Mouse (Mus musculus) liver, embryonic 14.5 days (tissue): ENCODE results near the gene Kcnk2. TPM values are rescaled to one million over a fixed set of nuclear protein-coding genes. Genes with fewer than 3 reads are reported as not detected.
"Not testable (repeated sequence)": the region's sequence is repeated elsewhere in the genome, so short reads cannot be mapped to it uniquely, and the experiment has no call there.

Source experiments
- ATAC-seq: fragments of 200-750 bp; cut with Nextera tagmentation; 2 replicates; pipeline ENCODE4 v1.8.0; 2017; ENCODE audit warnings: moderate number of reproducible peaks, mild to moderate bottlenecking, moderate library complexity; ENCODE audit not compliant: insufficient read depth
- DNase-seq, 3 experiments: peaks; one replicate each; pipeline ENCODE4 v3.0.0-alpha.2; 2012 to 2013; ENCODE audit warnings: low read depth in 3 of 3, low spot score in 3 of 3
- H3K27ac ChIP-seq: fragments of 300-500 bp; sonication (generic); 2 replicates; pipeline ENCODE4 v1.5.1; 2014; ENCODE audit warnings: moderate library complexity, mild to moderate bottlenecking, control low read depth, inconsistent platforms
- H3K27me3 ChIP-seq: fragments of 300-500 bp; sonication (generic); 2 replicates; pipeline ENCODE4 v1.6.1; 2014; ENCODE audit warnings: mild to moderate bottlenecking, low read length, moderate library complexity; ENCODE audit not compliant: control insufficient read depth, insufficient read depth
- H3K36me3 ChIP-seq: fragments of 300-500 bp; sonication (generic); replicated peaks from 2 replicates; pipeline ENCODE4 v1.6.1; 2014; ENCODE audit warnings: low read depth; ENCODE audit not compliant: control insufficient read depth, insufficient read depth
- H3K4me1 ChIP-seq, 2 experiments: fragments of 200-500 bp in 1 of 2; fragments of 300-500 bp in 1 of 2; sonication (generic) in 1 of 2; replicated peaks; 2 replicates each; pipeline ENCODE4 v1.6.1; 2012 to 2014; ENCODE audit warnings: antibody characterized with exemption in 1 of 2, inconsistent platforms in 1 of 2, low read length in 1 of 2; ENCODE audit not compliant: control insufficient read depth in 2 of 2, insufficient read depth in 2 of 2
- H3K4me2 ChIP-seq: fragments of 300-500 bp; sonication (generic); 2 replicates; pipeline ENCODE4 v1.6.1; 2014; ENCODE audit warnings: low read depth, mild to moderate bottlenecking, control low read depth, moderate library complexity
- H3K4me3 ChIP-seq, 2 experiments: fragments of 200-500 bp in 1 of 2; fragments of 300-500 bp in 1 of 2; sonication (generic) in 1 of 2; 2 replicates each; pipeline ENCODE4 v1.5.1; 2012 to 2014; ENCODE audit warnings: low read depth in 2 of 2, low read length in 2 of 2, mild to moderate bottlenecking in 2 of 2, control low read depth in 1 of 2, inconsistent platforms in 1 of 2, moderate library complexity in 1 of 2; ENCODE audit not compliant: insufficient read depth in 1 of 2
- H3K9ac ChIP-seq: fragments of 300-500 bp; sonication (generic); replicated peaks from 2 replicates; pipeline ENCODE4 v1.6.1; 2014; ENCODE audit warnings: mild to moderate bottlenecking, control low read depth, moderate library complexity
- H3K9me3 ChIP-seq: fragments of 300-500 bp; sonication (generic); 2 replicates; pipeline ENCODE4 v1.6.1; 2016; ENCODE audit warnings: low read length, mixed read lengths; ENCODE audit not compliant: control insufficient read depth
- CTCF ChIP-seq: IDR thresholded peaks from 2 replicates; pipeline ENCODE4 v1.5.1; 2016; ENCODE audit warnings: antibody characterized with exemption, low read depth, control low read depth
- EP300 ChIP-seq: IDR thresholded peaks from 2 replicates; pipeline ENCODE4 v1.6.1; 2016; ENCODE audit warnings: antibody characterized with exemption, low read depth
- WGBS: fragments of 180-500 bp; shearing (Covaris S2); extraction: QIAGEN DNeasy Blood & Tissue Kit; methylation state at CpG from one replicate; pipeline ENCODE4 v1.1.7; 2014; ENCODE audit not compliant: insufficient replicate concordance; 5-methylcytosine and 5-hydroxymethylcytosine counted together
- polyA plus RNA-seq, 2 experiments: library from polyadenylated mRNA; depleted of rRNA in 1 of 2; stranded (reverse) in 1 of 2; unstranded in 1 of 2; fragments of >200 nt; fragmentation: Nextera tagmentation in 1 of 2; extraction: Ambion mirVana in 1 of 2; gene quantifications; 2 replicates each; pipeline versions ENCODE4 v1.2.1 to v1.2.3; 2012 to 2014

Gene Kcnk2
- polyA plus RNA-seq, 2 experiments: 0.02 to 0.06 TPM

DNA sequence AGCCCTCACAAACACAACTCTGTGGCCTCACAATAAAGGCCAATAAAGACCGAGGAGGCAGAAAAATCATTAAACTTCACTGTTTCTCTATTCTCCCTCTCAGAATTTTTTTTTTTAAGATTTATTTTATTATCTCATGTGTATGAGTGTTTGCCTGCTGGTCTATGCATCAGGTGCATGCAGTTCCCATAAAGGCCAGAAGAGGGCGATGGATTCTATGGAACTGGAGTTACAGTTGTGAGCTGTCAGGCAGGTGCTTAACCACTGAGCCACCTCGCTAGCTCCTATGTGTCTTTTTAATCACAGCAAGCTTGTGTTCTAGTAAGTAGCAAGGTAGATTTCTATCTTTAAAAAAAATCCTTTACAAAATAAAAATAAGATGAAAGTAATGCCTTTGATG, 148.9 kb downstream of the Kcnk2 start:
- Histone ChIP-seq H3K27ac (no peak overlapping the region), H3K4me3 (no peak overlapping the region), H3K4me1 (no peaks in the 10 kb centered on the region), H3K9me3 (no peaks in the 10 kb centered on the region), H3K9ac (no peak overlapping the region), H3K4me2 (no peak overlapping the region), H3K27me3 (no peaks in the 10 kb centered on the region), H3K36me3 (no peaks in the 10 kb centered on the region)
- TF ChIP-seq EP300 (no peak), CTCF (peak; percentile 57)
- no peak for ATAC-seq
- DNase-seq: no peak
- 43% methylated on average over 3 of the region's 3 CpGs for WGBS

DNA sequence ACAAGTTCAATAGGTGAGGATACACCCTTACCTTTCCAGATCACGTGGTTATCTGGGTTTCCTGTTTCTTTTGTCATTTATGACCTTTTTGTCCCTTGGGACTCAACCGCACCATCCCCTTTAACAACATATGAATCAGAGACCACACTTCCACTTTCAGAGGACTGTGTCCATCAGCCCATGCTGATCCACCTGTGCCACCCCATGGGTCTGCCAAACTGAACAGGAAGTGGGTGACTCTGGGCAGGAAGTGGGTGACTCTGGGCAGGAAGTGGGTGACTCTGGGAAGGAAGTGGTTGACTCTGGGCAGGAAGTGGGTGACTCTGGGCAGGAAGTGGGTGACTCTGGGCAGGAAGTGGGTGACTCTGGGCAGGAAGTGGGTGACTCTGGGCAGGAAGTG, 158.9 kb downstream of the Kcnk2 start:
- not testable (repeated sequence) for H3K9ac ChIP-seq, H3K9me3 ChIP-seq, H3K4me3 ChIP-seq, H3K4me1 ChIP-seq, H3K36me3 ChIP-seq, H3K27ac ChIP-seq, DNase-seq, ATAC-seq, H3K27me3 ChIP-seq, H3K4me2 ChIP-seq
- 54% methylated on average over 2 of the region's 2 CpGs for WGBS

DNA sequence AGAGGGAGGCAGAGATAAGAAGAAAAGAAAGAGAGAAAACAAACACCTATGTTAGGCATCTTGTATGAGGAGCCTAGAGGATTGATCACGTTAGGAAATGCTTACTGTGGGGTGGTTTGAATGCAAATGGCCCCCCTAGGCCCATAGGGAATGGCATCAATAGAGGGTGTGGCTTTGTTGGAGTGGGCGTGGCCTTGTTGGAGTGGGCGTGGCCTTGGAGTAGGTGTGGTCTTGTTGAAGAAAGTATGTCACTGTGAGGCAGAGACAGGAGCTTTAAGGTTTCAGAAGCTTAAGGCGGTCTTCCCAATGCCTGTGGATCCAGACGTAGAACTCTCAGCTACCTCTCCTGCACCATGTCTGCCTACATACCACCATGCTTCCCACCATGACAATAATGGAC, 166.8 kb downstream of the Kcnk2 start:
- ATAC-seq: no peak
- TF ChIP-seq EP300 (no peak), CTCF (no peak)
- WGBS: 44% methylated on average over 5 of the region's 5 CpGs

DNA sequence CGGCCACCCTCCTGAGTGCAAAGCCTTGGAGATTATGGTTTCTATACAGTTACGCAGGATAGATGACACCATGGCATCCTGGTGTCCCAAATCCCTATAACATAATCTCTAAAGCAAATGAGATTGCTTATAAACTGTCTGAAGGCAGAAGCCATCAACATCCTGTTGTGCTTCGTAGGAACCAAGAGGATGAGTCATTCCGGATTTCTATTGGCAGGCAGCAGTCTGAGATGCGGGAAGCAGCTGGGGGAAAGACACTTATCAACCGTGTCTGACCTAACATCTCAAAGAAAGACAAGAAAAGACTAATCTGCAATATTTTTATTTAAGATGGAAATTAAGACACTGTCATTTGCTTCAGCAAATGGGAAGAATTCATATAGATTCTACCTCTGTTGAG, 169.2 kb downstream of the Kcnk2 start:
- Histone ChIP-seq H3K4me3 (no peak overlapping the region), H3K4me1 (no peaks in the 10 kb centered on the region), H3K9ac (no peak overlapping the region), H3K4me2 (no peak overlapping the region), H3K9me3 (no peaks in the 10 kb centered on the region), H3K27me3 (no peaks in the 10 kb centered on the region), H3K36me3 (no peaks in the 10 kb centered on the region), H3K27ac (no peak overlapping the region)
- no peak for DNase-seq
- 42% methylated on average over 6 of the region's 6 CpGs for WGBS
- TF ChIP-seq CTCF: no peak
- no peak for TF ChIP-seq EP300
- no peak for ATAC-seq

More for the DNA sequence above, 166.8 kb downstream of the Kcnk2 start:
- no peak overlapping the region for H3K9ac ChIP-seq
- H3K27ac ChIP-seq: no peak overlapping the region
- H3K9me3 ChIP-seq: no peaks in the 10 kb centered on the region
- DNase-seq: no peak
- H3K36me3 ChIP-seq: no peaks in the 10 kb centered on the region
- no peaks in the 10 kb centered on the region for H3K4me1 ChIP-seq
- no peaks in the 10 kb centered on the region for H3K27me3 ChIP-seq
- H3K4me3 ChIP-seq: no peak overlapping the region
- H3K4me2 ChIP-seq: no peak overlapping the region

DNA sequence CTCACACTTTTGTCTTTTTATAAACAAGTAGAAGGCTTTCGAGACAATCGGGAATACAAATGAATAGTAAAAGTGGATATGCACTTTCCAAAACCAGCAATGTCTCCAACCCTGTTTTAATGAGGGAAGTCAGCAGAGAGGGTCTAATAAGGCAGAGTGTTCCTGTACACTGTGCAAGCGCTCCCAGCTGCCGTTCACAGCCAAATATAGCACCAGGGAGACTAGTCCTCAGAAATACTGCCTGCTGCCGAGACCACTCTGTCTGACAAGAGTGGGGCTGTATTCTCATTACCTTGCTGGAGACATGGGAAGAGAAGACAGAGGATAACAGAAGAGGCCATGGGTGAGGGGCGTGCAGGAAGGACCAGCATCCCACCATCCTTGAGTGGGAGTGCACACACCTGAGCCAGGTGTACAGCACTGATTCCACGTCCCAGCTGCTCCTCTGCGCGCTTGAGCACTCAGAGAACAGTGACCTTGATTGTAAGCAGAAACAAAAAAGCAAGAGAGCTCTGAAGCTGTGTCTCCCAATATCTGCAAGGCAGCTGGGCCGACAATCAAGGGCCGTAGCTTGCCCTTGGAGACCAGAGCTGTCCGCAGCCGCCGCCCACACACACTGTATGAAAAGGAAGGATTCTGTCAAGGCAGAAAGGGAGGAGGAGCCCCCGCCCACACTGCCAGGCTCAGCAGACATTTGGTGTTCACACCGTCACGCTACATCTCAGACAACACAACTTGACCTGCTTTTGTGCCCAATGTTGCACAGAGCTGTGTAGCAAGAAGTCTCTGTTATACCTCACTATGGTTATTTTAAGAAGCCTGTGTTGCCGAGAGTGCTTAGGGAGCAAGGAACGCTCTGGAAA, 173.6 kb downstream of the Kcnk2 start:
- DNase-seq: no peak
- Histone ChIP-seq H3K27me3 (no peaks in the 10 kb centered on the region), H3K9me3 (no peaks in the 10 kb centered on the region), H3K4me3 (no peak overlapping the region), H3K9ac (no peak overlapping the region), H3K4me1 (no peaks in the 10 kb centered on the region), H3K27ac (no peak overlapping the region), H3K4me2 (no peak overlapping the region), H3K36me3 (no peaks in the 10 kb centered on the region)
- WGBS: 62% methylated on average over 19 of the region's 19 CpGs
- no peak for ATAC-seq
- TF ChIP-seq CTCF (no peak), EP300 (no peak)
